Mouse (Mus musculus): ENCODE data around the gene Clk3. TPM values are rescaled to one million over a fixed set of nuclear protein-coding genes. Genes with fewer than 3 reads are reported as not detected.
A peak's percentile ranks its signal among the peaks of the same experiment; 100 is the strongest.

The Clk3 gene
- polyA plus RNA-seq, 1 experiment from 2014 or later = 58.5 TPM

DNA sequence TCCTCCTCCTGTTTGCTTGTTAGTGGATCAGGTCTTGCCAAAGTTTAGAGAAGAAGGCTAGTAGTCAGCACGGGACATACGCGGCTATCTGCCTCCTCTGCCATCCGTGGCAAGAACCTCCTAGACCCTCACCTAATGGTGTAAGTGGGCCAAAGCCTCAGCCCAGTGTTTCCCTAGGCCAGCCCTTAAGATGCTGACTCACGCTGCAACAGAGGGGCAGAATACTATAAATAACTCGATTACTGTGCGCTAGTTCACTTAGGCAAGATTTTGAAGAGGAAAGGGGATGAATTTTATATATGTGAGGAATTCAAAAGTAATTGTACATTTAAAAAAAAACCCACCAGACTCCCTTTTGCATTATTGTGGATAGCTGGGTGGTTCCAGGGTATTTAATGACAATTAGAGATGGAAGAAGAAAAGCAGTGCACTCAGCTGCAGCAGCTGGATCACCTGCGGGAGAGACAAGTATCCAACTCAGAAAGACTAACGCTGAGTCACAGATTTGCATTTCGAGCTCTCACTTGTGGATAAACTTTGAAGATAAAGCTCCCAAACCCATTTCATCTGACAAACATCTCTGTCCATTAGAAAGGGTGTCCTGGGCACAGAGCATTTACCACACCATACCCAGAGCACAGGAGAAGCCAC, 39.6 kb upstream of the Clk3 start:
- no peaks in the 10 kb centered on the region for H3K27me3 ChIP-seq (ENCODE audit: control insufficient read depth, insufficient read depth, low read length)
- H3K27ac ChIP-seq (ENCODE audit: low read depth, low read length) = no peak overlapping the region
- peaks cover 29% of the 10 kb centered on the region for H3K4me1 ChIP-seq (ENCODE audit: control insufficient read depth, insufficient read depth, low read length)
- no peaks in the 10 kb centered on the region for H3K36me3 ChIP-seq (ENCODE audit: control insufficient read depth, insufficient read depth, low read length)
- H3K9me3 ChIP-seq (ENCODE audit: control insufficient read depth, low read length) = no peaks in the 10 kb centered on the region
- H3K4me3 ChIP-seq (ENCODE audit: low read depth, low read length) = no peak overlapping the region
- WGBS = 62% methylated on average over 10 of the region's 10 CpGs
- ATAC-seq (ENCODE audit: low read depth) = no peak
- H3K4me2 ChIP-seq (ENCODE audit: low read depth, low read length) = no peak overlapping the region
- H3K9ac ChIP-seq (replicated peaks; ENCODE audit: low read depth, low read length) = no peak overlapping the region

- H3K27me3 ChIP-seq (ENCODE audit: control insufficient read depth, insufficient read depth, low read length) = no peaks in the 10 kb centered on the region
- H3K4me2 ChIP-seq (ENCODE audit: low read depth, low read length) = no peak overlapping the region
- no peak overlapping the region for H3K9ac ChIP-seq (replicated peaks; ENCODE audit: low read depth, low read length)
- 11% methylated on average over 4 of the region's 4 CpGs for WGBS
- H3K36me3 ChIP-seq (ENCODE audit: control insufficient read depth, insufficient read depth, low read length) = no peaks in the 10 kb centered on the region
- H3K4me3 ChIP-seq (ENCODE audit: low read depth, low read length) = no peak overlapping the region
- H3K9me3 ChIP-seq (ENCODE audit: control insufficient read depth, low read length) = no peaks in the 10 kb centered on the region
- peak overlapping the region; percentile 12; the same call in 1 of the 2 replicates for H3K27ac ChIP-seq (ENCODE audit: low read depth, low read length)
- H3K4me1 ChIP-seq (ENCODE audit: control insufficient read depth, insufficient read depth, low read length) = peaks cover 16% of the 10 kb centered on the region
- ATAC-seq (ENCODE audit: low read depth) = no peak
These were observed 38.2 kb upstream of the Clk3 start for GRCm38 (mm10) chr9:57803839-57804238.

- Histone ChIP-seq H3K36me3 (ENCODE audit: control insufficient read depth, insufficient read depth, low read length) (no peaks in the 10 kb centered on the region), H3K4me2 (ENCODE audit: low read depth, low read length) (no peak overlapping the region), H3K4me3 (ENCODE audit: low read depth, low read length) (no peak overlapping the region), H3K27ac (ENCODE audit: low read depth, low read length) (no peak overlapping the region), H3K4me1 (ENCODE audit: control insufficient read depth, insufficient read depth, low read length) (peaks cover 9% of the 10 kb centered on the region), H3K9ac (replicated peaks; ENCODE audit: low read depth, low read length) (no peak overlapping the region), H3K27me3 (ENCODE audit: control insufficient read depth, insufficient read depth, low read length) (no peaks in the 10 kb centered on the region), H3K9me3 (ENCODE audit: control insufficient read depth, low read length) (no peaks in the 10 kb centered on the region)
- WGBS = 9% methylated on average over 3 of the region's 3 CpGs
- ATAC-seq (ENCODE audit: low read depth) = no peak
These were observed 37.4 kb upstream of the Clk3 start for GRCm38 (mm10) chr9:57803047-57803446.

GRCm38 (mm10) chr9:57800325-57800975, 34.8 kb upstream of the Clk3 start:
- no peak for ATAC-seq (ENCODE audit: low read depth)
- H3K9me3 ChIP-seq (ENCODE audit: control insufficient read depth, low read length) = no peaks in the 10 kb centered on the region
- no peak overlapping the region for H3K9ac ChIP-seq (replicated peaks; ENCODE audit: low read depth, low read length)
- no peak overlapping the region for H3K4me2 ChIP-seq (ENCODE audit: low read depth, low read length)
- peaks cover 14% of the 10 kb centered on the region for H3K36me3 ChIP-seq (ENCODE audit: control insufficient read depth, insufficient read depth, low read length)
- H3K4me3 ChIP-seq (ENCODE audit: low read depth, low read length) = no peak overlapping the region
- no peaks in the 10 kb centered on the region for H3K4me1 ChIP-seq (ENCODE audit: control insufficient read depth, insufficient read depth, low read length)
- H3K27ac ChIP-seq (ENCODE audit: low read depth, low read length) = no peak overlapping the region
- H3K27me3 ChIP-seq (ENCODE audit: control insufficient read depth, insufficient read depth, low read length) = no peaks in the 10 kb centered on the region
- WGBS = 88% methylated on average over 9 of the region's 9 CpGs

DNA sequence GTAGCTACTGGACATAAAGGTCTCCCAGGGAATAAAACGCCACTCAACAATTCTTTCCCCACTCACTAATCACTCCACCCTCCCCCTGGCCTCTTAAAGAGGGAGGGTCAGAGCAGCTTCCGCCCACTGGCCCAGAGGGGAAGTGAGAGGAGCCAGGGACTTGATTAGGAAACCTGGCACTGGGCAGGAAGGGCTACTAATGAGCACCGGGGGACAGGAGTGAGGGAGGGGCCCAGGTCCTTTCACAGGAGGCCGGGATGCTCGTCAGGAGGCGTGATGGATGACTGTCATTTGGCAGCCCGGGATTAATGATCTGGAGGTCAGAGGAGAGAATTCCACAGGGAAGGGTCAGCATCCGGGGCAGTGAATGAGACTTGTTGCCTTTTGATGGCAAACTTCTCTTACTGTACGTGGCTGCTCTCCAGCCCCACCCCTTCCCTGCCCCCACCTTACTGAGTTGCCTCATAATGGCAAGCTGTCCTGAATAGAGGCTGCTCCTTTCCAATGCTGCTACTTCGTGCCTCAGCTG, 33.1 kb upstream of the Clk3 start:
- H3K27ac ChIP-seq (ENCODE audit: low read depth, low read length) = no peak overlapping the region
- H3K4me1 ChIP-seq (ENCODE audit: control insufficient read depth, insufficient read depth, low read length) = no peaks in the 10 kb centered on the region
- H3K27me3 ChIP-seq (ENCODE audit: control insufficient read depth, insufficient read depth, low read length) = no peaks in the 10 kb centered on the region
- WGBS = 7% methylated on average over 10 of the region's 10 CpGs
- no peak overlapping the region for H3K4me3 ChIP-seq (ENCODE audit: low read depth, low read length)
- H3K4me2 ChIP-seq (ENCODE audit: low read depth, low read length) = no peak overlapping the region
- no peak overlapping the region for H3K9ac ChIP-seq (replicated peaks; ENCODE audit: low read depth, low read length)
- ATAC-seq (ENCODE audit: low read depth) = no peak
- peaks cover 23% of the 10 kb centered on the region for H3K36me3 ChIP-seq (ENCODE audit: control insufficient read depth, insufficient read depth, low read length)
- H3K9me3 ChIP-seq (ENCODE audit: control insufficient read depth, low read length) = no peaks in the 10 kb centered on the region

DNA sequence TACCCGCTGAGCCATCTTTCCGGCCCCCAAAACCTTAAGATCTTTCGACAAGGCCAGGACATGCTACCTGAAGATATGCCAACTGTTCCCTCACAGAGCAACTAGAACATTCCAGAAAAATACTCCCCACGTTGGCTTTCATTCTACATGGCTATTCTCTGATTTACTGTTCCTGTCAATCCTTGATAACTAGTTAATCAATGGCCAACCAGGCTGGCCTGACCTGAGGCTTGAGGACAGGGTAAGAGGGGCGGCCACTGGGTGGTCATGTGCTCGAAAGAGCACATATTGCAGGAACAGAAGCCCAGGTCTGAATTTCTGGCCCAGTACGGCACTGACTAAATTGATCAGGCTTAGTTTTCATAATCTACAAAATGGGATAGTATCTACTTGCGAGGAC, 31.8 kb upstream of the Clk3 start:
- Histone ChIP-seq H3K36me3 (ENCODE audit: control insufficient read depth, insufficient read depth, low read length) (peaks cover 23% of the 10 kb centered on the region), H3K9ac (replicated peaks; ENCODE audit: low read depth, low read length) (no peak overlapping the region), H3K27ac (ENCODE audit: low read depth, low read length) (no peak overlapping the region), H3K4me3 (ENCODE audit: low read depth, low read length) (no peak overlapping the region), H3K4me1 (ENCODE audit: control insufficient read depth, insufficient read depth, low read length) (no peaks in the 10 kb centered on the region), H3K4me2 (ENCODE audit: low read depth, low read length) (no peak overlapping the region), H3K27me3 (ENCODE audit: control insufficient read depth, insufficient read depth, low read length) (no peaks in the 10 kb centered on the region), H3K9me3 (ENCODE audit: control insufficient read depth, low read length) (no peaks in the 10 kb centered on the region)
- no peak for ATAC-seq (ENCODE audit: low read depth)
- 94% methylated on average over 8 of the region's 8 CpGs for WGBS

DNA sequence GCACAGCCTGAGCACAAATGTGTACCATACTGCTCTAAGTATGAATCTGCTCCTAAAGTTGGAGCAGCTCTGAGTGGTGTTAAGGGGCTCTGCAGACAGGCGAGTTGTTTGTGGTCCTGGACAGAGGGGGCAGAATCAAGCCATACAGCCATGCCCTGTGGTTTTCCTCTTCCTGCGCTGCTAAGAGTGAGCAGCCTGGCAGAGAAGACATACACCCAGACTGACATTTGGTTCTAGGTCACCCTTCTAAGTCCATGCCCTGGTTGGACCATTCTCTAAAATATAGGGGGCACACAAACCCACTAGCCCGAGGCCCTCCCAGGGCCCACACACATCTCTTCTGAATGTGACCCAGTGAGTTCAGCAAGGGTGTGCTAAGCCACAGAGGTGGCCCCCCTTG, 24.1 kb upstream of the Clk3 start:
- H3K36me3 ChIP-seq (ENCODE audit: control insufficient read depth, insufficient read depth, low read length) = peaks cover 16% of the 10 kb centered on the region
- H3K4me1 ChIP-seq (ENCODE audit: control insufficient read depth, insufficient read depth, low read length) = no peaks in the 10 kb centered on the region

GRCm38 (mm10) chr9:57782656-57783055, 17.0 kb upstream of the Clk3 start:
- no peak for ATAC-seq (ENCODE audit: low read depth)
- H3K4me3 ChIP-seq (ENCODE audit: low read depth, low read length) = no peak overlapping the region
- no peak overlapping the region for H3K4me2 ChIP-seq (ENCODE audit: low read depth, low read length)
- H3K4me1 ChIP-seq (ENCODE audit: control insufficient read depth, insufficient read depth, low read length) = no peaks in the 10 kb centered on the region
- H3K27me3 ChIP-seq (ENCODE audit: control insufficient read depth, insufficient read depth, low read length) = no peaks in the 10 kb centered on the region
- H3K27ac ChIP-seq (ENCODE audit: low read depth, low read length) = no peak overlapping the region
- 92% methylated on average over 3 of the region's 3 CpGs for WGBS
- H3K9ac ChIP-seq (replicated peaks; ENCODE audit: low read depth, low read length) = no peak overlapping the region
- H3K36me3 ChIP-seq (ENCODE audit: control insufficient read depth, insufficient read depth, low read length) = no peaks in the 10 kb centered on the region
- H3K9me3 ChIP-seq (ENCODE audit: control insufficient read depth, low read length) = no peaks in the 10 kb centered on the region

More for the DNA sequence above, 24.1 kb upstream of the Clk3 start:
- Histone ChIP-seq H3K4me3 (ENCODE audit: low read depth, low read length) (no peak overlapping the region), H3K27ac (ENCODE audit: low read depth, low read length) (no peak overlapping the region), H3K27me3 (ENCODE audit: control insufficient read depth, insufficient read depth, low read length) (no peaks in the 10 kb centered on the region), H3K9ac (replicated peaks; ENCODE audit: low read depth, low read length) (no peak overlapping the region), H3K9me3 (ENCODE audit: control insufficient read depth, low read length) (no peaks in the 10 kb centered on the region), H3K4me2 (ENCODE audit: low read depth, low read length) (no peak overlapping the region)
- 90% methylated on average over 3 of the region's 3 CpGs for WGBS
- ATAC-seq (ENCODE audit: low read depth) = no peak

- Histone ChIP-seq H3K4me1 (ENCODE audit: control insufficient read depth, insufficient read depth, low read length) (no peaks in the 10 kb centered on the region), H3K4me3 (ENCODE audit: low read depth, low read length) (no peak overlapping the region), H3K4me2 (ENCODE audit: low read depth, low read length) (no peak overlapping the region), H3K9me3 (ENCODE audit: control insufficient read depth, low read length) (no peaks in the 10 kb centered on the region), H3K27ac (ENCODE audit: low read depth, low read length) (no peak overlapping the region), H3K27me3 (ENCODE audit: control insufficient read depth, insufficient read depth, low read length) (no peaks in the 10 kb centered on the region), H3K36me3 (ENCODE audit: control insufficient read depth, insufficient read depth, low read length) (no peaks in the 10 kb centered on the region), H3K9ac (replicated peaks; ENCODE audit: low read depth, low read length) (no peak overlapping the region)
- WGBS = 50% methylated on average over 4 of the region's 4 CpGs
- no peak for ATAC-seq (ENCODE audit: low read depth)
These were observed 10.1 kb upstream of the Clk3 start for GRCm38 (mm10) chr9:57775736-57776135.
